Mouse (Mus musculus): ENCODE measurements at regions not wholly inside any gene's neighbourhood (a gene's known extent, or its start where the extent isn't known, plus 50 kb on each side); places are given as distances from the start of the nearest gene placed in this dataset.

DNA sequence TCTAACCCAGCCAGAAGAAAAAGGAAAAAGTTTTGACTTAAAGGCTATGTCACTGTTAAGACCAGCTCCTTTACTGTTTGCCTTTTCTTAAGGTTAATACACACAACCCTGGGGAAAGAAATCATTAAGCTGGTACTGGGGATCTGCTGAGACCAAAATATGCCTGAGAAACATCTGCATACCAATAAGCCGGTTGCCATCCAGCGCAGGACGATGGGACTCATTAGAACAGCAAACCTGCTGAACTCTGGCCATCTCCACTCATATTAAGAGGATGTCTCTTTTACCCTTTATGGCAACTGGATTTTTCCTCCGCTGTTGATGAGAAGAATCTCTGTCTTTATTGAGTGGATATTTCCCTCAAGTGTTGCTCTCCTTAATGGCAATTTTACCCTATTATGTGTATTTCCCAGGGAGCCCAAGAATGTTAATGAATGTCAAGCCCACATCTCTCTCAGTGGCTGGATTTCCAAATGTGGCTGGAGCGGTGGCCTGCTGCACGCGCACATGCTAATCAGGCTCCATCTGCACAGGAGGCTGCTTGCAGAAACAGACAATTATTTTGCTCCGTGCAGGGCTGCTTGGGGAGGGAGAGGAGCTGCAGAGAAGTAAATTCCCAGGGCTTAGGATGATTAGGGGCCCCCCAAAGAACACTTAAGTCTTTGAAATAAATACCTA, 351.6 kb upstream of the Map3k7 start:
- DNase-seq (ENCODE audit: low spot score in 2 of 2) = no peak

DNA sequence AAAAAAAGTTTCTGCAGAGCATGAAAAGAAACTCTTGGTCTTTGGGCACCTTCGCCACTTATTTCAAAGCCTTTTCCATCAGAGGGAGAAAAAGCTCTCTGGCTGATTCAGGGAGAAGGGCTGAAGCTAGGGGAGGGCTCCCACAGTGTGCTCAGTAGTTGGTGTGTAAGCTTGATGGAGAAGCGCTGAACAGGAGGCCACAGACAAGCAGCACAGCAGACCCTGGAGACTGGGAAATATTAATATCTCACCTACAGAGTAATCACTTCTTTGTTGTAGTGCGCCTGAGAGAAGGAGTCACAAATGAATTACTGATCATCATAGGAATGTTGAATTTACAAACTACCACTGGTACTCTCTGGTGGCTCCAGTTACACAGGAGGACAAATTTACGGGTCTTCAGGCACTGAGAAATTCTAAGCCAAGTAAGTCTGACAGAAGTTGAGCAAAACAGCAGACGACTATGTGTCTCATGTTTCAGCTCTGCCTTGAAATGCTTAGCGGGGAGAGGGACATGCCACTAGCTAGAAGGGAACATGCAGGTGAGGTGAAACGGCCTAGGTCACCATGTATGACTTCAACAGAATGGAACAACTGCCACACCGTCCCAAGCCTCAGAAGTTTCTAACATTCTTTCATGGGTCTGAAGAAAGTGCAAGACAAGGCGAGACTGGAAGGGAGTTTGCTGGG, 350.9 kb upstream of the Map3k7 start:
- DNase-seq (ENCODE audit: low spot score in 2 of 2) = no peak

DNA sequence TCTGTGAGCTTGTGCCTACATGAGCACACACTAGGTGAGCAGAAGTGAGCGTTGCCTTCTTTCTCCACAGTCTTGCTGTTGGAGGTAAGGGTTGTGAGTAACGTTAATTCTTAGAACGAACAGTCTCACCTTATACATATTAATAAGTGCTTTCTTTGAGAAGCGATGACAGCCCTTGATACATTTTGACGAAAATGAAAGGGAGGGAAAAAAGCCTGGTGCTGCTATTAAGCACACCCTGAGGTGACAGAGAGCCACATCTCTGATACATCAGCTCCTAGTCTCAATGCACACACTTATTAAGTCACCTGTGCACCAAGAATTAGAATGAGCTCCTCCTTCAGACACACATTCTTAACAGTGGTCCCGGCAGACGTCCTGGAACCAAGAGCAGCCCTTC, 346.3 kb upstream of the Map3k7 start:
- DNase-seq (ENCODE audit: low spot score in 2 of 2) = no peak

DNA sequence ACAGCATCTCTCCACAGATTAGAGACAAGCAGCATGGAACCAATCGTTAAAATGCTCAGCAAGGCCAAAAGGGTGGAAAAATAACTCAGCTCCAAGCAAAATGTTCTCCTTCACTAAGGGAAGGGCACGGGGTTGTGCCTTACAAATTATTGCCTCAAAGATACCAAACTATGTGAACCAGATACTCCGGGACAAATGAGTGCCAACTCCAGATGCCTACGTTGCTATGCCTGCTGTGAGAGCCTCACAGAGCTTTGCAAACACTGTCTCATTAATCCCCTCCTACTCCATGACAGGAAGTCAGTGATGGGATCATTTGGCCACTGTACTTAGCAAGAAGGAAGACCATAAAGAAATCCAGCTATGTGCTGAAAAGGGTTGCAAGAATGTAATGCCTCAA, 345.9 kb upstream of the Map3k7 start:
- no peak for DNase-seq (ENCODE audit: low spot score in 2 of 2)

DNA sequence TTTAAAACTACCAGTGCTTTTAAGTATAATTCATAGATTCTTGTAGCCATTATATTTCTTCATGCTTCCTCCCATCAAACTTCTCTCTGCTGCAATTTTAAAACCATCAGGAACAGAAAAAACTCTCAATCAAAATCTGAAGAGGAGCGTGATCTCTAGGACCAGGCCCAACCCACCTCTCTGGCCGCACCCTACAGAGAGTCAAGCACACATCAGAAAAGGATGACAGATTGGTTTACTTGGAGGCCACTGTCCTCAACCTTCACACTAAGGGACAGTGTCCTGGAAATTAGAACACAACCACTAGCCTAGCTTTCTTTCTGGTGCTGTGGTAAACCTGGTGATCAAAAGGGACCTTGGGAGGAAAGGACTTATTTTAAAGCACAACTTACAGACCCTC, 342.7 kb upstream of the Map3k7 start:
- no peak for DNase-seq (ENCODE audit: low spot score in 2 of 2)

DNA sequence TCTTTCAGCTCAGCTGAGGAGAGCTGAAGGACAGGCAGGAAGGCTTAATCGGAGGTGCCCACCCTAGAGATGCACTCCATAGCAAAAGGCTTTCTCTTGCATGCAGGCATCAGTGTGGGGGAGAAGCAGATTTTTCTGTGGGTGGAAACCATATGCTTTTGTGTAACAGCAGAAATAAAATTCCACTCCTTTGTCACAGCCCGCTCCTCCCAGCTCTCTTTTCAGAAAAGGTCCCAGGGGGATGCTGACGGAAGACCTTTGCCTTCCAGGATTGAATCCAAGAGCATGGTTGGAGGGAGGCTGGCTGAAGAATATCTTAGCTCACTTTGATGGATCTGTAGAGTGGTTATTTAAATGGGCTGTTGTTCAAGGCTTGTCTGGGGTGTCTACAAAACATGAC, 336.8 kb upstream of the Map3k7 start:
- DNase-seq (ENCODE audit: low spot score in 2 of 2) = no peak

DNA sequence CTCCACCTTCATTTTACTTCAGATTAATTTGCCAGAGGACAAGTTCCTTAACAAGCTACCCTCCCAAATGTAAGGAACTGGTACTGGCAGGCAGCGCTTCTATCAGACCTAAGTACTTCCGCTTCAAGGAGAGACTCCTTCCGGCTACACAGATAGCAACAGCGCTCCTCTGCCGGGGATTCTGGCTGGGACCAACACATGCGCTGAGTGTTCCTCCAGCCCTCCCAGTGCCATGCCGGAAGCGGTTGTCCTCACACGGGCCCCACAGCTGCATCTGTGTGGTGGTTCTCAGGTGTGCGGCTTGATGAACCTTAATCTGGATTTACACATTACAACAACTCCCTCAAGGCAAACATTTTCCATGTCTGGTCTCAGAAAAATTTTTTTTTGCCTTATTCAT, 336.1 kb upstream of the Map3k7 start:
- DNase-seq (ENCODE audit: low spot score in 2 of 2) = no peak

DNA sequence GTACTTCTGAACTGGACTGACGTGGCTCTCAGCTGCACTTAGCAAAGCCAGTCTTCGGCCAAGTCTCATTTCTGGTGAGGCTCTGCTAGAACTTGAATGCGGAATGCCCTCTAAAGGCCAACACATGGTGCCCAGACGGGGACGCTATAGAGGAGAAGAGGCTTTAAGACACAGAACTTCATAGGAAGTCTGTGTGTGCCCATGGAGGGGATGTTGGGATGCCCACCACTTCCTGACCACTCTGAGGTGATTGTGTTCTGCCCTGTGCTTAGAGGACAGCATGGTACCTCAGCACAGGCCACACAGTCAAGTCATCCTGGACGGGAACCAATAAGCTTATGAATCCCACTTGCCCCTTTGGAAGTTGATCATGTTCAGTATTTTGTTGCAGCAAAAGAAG, 325.3 kb upstream of the Map3k7 start:
- no peak for DNase-seq (ENCODE audit: low spot score in 2 of 2)

DNA sequence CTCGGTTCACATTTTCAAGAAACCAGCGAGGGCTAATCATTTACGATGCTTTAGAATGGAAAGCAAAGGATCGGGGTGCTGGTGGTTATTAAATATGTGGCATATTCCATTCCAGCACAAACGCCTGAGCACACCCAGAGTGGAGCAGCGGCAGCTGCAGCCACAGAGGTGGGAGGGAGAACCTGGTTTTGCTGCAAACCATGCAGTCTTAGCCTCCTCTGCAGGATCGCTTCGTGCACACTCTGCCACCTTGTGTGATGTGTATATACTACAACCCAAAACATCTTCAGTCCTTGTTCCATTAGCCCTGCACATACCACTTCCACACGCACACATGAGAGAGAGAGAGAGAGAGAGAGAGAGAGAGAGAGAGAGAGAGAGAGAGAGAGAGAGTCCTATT, 321.7 kb upstream of the Map3k7 start:
- peak in 1 of 2 experiments; percentile 46 for DNase-seq (ENCODE audit: low spot score in 2 of 2)

DNA sequence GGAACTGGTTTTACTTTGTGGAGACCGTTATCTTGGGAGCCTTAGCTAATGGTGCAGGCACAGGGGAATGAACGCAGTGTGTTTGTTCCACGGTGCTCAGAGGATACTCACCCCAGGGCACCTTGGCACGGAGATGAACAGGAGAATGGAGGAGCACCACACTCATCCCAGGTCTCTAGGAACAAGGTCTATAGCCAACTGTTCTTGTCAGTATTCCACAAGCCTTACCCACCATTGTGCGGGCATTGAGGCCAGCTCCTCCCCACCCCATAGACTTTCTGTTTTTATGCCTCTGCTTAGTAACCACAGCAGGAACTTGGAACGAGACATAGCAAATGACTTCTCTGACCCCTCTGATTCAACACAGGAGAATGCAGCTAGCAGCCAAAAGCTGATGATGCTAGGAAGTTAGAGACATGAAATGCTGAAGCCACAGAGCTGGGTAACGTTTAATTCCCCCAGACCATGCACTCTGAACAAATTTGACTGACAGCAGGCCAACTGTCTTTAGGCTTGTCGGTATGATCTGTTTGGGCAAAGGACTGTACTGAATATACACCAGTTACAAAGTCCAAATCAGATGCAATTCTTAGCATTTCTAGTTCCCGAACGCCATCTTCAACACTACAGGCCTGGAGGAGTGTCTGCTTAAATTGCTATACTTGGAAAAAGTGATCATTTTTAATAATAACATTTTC, 321.2 kb upstream of the Map3k7 start:
- DNase-seq (ENCODE audit: low spot score in 2 of 2) = peak in 1 of 2 experiments; percentile 43

DNA sequence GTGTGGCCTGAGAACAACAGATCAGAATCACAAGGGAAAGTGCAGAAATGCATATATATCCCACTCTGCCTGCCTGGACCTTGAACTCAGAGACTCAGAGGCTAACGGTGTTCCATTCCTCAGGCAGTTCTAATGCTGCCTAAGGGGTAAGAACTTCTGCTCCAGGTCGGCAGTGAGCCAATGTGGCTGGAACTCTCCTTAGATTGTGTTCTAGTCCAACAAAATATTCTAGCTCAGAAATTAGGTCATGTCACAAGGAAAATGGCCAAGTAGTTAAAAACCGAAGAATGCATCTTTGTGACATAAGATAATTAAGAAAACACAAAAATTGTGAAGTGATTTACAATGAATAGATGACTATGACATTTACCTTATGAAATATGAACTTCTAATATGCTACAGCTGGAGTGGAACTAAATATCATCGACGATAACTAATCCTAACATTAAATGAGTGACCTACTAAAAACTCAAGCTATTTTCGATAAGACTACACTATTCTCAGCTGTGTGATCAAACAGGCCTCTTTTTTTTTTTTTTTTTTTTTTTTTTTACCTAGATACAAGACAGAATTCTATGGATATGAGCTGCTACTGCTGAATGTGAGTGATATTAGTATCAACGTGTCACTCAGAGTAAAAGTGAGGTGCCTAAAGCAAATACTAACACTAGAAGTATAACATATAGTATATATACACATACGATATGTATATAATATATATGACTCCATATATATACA, 315.1 kb upstream of the Map3k7 start:
- DNase-seq (ENCODE audit: low spot score in 2 of 2) = no peak

DNA sequence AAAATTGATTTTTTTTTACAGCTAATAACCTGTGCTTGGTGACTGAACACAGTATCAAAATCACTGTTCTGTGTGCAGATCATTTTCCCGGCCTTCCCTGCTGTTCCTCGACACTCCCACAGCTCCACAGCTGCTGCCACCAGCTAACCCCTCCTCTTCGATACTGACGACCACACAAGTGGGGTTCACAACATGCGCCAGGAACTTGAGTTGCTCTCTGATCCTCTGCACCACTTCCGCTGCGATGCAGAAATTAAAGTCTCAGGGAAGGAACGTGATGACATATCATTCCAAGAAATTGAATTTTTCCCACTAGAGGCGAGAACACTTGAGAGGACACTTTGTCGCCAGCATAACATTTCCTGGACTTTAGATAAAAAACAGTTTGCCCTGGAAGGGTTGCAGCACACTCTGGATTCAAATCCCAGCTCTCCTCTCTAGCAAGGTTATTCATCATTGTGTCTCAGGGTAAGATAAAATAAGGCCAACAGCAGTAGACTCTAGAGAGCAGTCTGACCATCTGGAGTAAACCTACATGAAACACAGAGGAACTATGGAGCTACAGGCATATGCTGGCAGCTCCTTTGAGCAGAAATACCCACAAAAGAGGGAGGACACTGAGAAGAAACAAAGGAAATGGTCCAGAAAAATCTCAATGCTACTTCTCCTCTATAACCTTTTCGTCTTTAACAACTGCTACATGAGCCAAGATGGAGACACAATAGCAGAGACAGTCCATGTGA, 308.4 kb upstream of the Map3k7 start:
- DNase-seq (ENCODE audit: low spot score in 2 of 2) = peak in 1 of 2 experiments; percentile 14

DNA sequence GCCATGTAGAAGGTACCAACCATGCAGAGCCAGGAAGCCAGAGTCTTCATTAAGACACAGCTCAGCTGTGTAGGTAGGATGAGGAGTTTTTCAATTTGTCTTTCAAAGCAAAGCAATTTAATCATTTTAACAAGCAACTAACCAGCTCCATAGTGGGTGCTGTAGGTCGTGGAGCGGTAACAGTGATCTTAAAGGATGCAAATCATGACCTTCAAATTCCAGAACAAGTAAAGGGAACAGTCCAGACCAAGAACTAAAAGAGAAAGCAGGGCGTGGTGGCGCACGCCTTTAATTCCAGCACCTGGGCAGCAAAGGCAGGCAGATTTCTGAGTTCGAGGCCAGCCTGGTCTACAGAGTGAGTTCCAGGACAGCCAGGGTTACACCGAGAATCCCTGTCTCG, 307.8 kb upstream of the Map3k7 start:
- no peak for DNase-seq (ENCODE audit: low spot score in 2 of 2)

DNA sequence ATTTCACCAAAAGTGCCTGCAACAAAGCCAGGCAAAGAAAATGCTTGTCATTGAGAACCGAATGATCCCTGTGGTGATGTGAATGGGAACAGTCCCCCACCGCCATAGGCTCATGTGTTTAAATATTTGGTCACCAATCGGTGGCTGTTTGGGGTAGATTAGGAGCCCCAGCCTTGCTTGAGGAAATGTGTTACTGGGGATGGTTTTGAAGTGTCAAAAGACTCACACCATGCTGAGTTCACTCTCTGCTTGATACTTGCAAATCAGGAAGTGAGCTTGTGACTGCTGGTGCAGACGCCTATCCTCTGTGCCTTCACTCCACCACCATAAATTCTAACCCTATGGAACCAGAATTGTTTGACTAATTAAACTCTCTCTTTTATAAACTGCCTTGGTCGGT, 305.1 kb upstream of the Map3k7 start:
- peak in 1 of 2 experiments; percentile 9 for DNase-seq (ENCODE audit: low spot score in 2 of 2)

DNA sequence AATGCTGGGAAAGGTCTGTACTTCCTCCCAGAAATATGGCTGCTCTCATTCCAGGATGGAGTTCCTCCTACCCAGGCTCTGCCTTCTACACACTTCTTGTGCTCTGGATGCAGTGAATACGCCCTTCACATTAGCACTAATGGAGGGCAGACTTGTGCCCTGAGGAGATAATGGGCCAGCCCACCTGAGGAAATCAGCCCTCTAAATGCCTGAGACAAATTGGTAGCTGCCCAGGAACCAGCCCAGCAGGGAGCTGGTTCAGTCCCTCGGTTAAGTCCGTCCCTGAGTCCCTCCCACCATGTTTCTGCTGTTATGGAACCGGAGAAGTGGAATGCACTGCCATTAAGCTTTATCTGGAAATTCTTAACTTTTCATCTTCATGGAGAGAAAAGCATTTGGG, 303.0 kb upstream of the Map3k7 start:
- peak in 1 of 2 experiments; percentile 4 for DNase-seq (ENCODE audit: low spot score in 2 of 2)

DNA sequence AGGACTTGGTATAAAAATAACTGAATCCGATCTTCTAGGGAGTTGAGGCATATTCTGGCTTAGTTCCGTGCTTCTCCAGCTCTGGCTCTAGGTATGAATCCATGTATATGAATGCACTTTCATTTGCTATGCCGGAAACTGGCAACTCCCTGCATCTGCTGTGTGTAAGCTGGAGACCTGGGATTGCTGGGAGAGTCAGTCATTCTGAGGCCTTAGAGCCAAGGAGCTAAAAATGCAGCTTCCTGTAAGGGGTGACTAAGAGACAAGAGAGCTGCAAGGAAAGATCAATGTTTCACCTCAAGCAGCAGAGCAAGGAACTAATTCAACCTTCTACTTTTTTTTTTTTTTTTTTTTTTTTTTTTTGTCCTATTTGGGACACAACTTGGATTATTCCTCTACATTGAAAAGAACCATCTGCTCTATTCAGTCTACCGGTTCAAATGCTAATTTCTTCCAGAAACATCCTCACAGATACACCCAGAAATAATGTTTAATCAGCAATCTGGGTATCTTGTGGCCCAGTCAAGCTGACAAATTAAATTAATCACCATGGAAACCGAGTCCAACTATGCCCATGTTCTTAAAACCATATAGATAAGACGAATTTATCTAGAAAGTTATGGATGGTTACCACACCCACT, 292.2 kb upstream of the Map3k7 start:
- no peak for DNase-seq (ENCODE audit: low spot score in 2 of 2)

DNA sequence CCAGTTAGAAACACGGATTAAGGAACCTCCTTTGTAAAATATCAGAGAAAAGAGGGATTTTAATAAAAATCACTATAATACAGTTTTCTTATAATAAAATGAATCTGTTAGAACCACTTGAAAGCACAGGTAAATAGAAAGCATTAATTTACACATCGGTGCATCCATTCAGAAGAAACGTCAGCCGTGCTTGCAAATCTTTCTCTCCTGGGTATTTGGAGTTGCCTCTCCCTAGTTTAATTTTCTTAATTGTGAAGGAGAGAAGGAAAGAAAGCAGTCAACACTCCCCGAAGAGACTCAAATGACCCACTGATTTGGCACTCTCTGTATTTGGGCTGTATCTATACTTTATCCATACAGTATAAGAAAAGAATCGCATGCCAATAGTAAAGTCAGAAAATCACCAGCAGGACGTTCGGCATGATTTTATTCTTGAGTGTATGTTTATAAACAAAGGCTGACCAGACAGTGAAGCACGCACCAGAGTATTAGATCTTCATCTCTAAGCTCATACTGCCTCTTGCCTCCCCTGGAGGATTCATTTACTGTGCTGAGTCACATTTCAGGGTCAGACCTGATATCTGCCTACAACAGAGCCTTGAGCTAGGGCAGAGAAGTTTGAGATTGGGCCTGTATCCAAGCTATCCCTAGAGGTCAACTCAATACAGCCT, 291.6 kb upstream of the Map3k7 start:
- no peak for DNase-seq (ENCODE audit: low spot score in 2 of 2)

DNA sequence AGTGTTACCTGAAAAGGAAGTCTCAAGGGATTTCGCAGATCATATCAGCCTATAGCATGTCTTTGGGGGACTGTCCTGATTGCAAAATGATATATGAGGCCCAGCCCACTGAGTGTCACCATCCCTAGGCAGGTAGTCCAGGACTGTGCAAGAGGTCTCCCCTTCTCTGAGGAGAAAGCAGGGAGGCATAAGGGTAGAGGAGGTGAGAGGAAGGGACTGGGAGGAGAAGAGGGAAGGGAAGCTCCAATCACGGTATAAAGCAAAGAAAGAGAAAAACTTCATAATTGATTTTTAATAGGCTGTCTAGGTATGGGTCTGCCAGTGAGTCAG, 291.1 kb upstream of the Map3k7 start:
- DNase-seq (ENCODE audit: low spot score in 2 of 2) = no peak

DNA sequence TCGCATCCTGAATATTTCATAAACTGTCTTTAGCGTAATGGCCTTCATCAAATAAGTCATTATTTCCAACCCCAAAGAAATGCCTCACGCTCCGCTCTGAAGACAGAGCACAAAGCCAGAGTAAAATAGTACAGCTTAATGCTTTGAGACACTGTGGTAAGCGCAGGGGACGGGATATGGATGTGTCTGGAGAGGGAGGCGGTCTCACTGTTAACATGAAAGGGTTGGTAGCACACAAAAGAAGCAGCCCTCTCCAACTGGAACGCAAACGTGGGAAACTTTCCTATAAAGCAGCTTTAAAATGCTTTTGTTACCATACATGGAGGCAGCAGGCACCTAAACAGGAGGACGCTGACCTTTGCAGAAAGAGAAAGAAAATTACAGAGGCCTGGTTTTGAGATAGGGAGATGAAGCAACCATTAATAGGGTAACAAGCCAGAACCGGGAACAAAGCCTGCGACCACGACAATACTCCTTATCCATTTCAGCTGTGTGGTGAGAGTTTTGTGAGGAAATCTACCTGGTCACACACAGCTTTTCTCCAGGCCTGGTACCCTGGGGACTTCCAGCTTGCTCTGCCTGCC, 284.8 kb upstream of the Map3k7 start:
- no peak for DNase-seq (ENCODE audit: low spot score in 2 of 2)

DNA sequence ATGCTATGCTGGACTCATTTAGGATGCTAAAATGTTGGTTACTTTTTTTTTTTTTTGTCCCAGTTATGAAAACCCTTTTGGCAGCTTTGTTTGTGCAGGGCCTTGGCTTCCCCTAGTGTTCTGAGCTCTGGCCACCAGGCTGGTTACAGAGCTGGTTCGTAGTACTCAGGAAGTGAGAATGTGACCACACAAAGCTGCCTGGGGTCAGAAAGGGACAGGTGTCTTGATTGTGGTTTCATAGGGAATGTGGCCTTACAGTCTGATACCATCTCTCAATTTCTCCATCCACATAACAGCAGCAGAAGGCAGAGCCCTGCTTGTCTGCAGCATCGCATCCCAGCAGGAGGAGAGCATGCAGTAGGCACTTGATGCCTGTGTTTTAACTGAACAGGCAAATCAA, 282.9 kb upstream of the Map3k7 start:
- no peak for DNase-seq (ENCODE audit: low spot score in 2 of 2)

All from gastrocnemius, postnatal 4 days (tissue).